Mouse (Mus musculus) mouse trophoblast stem cell (cell line): ENCODE measurements at regions not wholly inside any gene's neighbourhood (a gene's known extent, or its start where the extent isn't known, plus 50 kb on each side); places are given as distances from the start of the nearest gene placed in this dataset.

Source experiments
- in situ Hi-C, 2 experiments: fragments of 300-500 bp; cut with MseI, MboI; formaldehyde crosslinking; loops; 2 replicates in 1 of 2; 3 replicates in 1 of 2; pipeline ENCODE4 v1.15.1; 2025

DNA sequence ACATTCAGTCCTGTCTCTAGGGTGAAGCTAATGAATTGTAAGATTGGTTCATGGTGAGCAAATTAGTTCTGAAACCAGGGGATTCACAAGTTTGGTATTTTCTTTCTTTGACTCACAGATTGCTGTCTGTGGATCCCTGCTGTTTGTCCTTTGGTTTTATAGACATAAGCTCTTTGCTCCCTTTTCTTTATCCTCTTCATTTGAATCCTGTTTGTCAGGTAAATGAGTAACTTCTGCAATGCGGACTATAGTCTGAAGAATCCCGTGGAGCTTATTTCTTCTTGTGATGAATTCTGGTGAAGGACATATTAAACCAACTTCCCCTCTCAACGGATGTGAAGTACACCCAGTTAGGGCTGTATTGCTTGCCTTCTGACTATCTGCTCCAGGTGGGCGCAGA, 69.6 kb upstream of the Fndc3a start:
- in situ Hi-C loops: no loop called here

DNA sequence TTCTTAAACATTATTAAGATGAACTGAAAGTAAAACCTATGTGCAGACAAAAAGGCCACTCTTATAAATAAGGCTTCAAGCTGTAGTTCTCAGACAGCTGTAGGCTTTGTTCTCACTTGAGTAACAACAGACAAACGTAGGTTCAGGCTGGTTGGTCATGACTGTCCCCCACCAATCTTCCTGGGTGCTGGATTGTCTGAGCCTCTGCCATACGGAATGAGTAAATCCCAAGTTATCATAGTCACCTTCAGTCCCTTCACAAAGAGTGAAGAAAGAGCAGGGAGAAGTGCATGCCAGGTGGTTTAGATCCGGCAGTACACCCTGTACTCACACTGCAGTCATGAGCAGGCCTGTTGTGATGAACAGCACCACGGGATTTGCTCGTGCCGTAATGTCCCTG, 69.0 kb upstream of the Fndc3a start:
- in situ Hi-C loops: no loop called here

DNA sequence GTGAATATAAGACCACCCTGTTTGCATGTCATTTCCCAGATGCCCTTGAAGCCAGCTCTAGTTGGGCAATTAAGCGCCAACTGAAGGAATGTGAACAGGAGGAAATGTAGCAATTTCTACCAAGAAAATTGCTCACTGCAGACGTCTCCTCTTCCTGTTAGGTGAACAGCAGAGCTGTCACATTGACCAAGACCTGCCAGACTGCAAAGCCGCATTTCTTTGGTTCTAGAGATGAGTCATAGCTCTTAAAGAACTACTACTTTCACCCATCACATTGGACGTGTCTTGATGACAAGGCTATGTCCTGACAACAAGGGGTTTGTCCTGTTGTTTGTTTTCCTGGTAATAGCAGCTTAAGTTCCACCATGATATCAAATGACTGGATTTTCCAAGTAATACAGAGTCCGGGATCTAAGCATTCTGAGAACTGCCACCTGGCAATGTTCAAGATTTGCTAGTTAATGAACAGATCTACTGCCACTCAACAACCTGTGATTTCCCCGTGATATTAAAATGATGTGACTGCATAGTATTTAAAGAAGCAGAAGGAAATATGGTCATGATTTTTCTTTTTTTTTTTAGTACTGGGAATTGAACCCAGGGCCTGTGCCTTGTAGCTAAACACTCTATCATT, 68.2 kb upstream of the Fndc3a start:
- in situ Hi-C loops: no loop called here

DNA sequence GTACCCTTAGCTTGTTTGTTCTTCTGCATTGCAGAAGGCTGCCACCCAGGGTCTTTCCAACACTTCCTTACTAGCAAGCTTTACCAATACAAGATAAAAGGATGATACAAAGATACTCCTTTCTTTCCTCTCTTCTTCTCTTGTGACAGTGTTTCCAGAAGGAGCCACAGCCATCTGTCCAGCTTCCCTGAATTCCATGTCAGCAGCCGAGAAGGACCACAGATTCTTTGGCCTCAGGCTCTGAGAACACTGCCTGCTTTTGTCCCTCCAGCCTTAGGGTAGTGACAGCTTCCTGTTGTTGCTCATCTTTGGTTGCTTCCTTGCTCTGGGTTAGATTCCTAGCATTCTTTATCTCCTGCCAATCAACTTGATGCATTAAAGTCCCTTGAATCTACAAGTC, 60.4 kb upstream of the Fndc3a start:
- in situ Hi-C loops: no loop called here

DNA sequence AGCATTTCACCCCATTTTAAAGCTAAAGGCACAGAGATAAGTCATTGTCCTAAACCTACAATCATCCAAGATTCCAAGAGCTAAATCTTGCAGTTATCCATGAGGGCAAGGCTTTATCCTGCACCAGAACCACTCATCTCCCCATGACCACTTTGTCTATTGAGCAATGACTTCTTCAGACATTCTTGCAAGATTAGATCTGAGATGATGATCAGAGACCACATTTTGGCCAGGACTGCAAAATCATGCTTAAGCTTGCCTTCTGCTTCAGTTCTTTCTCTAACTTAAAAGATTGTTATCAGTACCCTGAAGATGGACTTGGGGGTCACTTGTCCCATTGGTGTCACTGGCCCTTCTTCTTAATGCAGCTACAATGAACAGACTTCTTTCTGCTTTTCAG, 50.3 kb upstream of the Fndc3a start:
- in situ Hi-C loops: no loop called here
